Mouse (Mus musculus) megakaryocyte, embryonic 14.5 days (primary cell): ENCODE results near the gene Dstyk. TPM values are rescaled to one million over a fixed set of nuclear protein-coding genes. Genes with fewer than 3 reads are reported as not detected.
"Not testable (repeated sequence)": the region's sequence is repeated elsewhere in the genome, so short reads cannot be mapped to it uniquely, and the experiment has no call there.

Experiments used
- H3K27me3 ChIP-seq: replicated peaks from 2 replicates; pipeline ENCODE3; 2012; ENCODE audit warnings: inconsistent platforms
- H3K36me3 ChIP-seq: replicated peaks from 2 replicates; pipeline ENCODE3; 2012; ENCODE audit warnings: low read length, inconsistent platforms, mixed read lengths
- H3K4me1 ChIP-seq: 2 replicates; pipeline ENCODE4 v1.6.1; 2012; ENCODE audit warnings: inconsistent platforms
- H3K4me3 ChIP-seq: replicated peaks from 2 replicates; pipeline ENCODE3; 2012; ENCODE audit warnings: moderate library complexity, mild to moderate bottlenecking, inconsistent platforms
- H3K9me3 ChIP-seq: 2 replicates; pipeline ENCODE4 v1.6.1; 2012; ENCODE audit warnings: inconsistent platforms
- FLI1 ChIP-seq: IDR thresholded peaks from 2 replicates; pipeline ENCODE4 v1.6.1; 2012; ENCODE audit warnings: low read length, inconsistent platforms, mixed read lengths
- GATA1 ChIP-seq: IDR thresholded peaks from 3 replicates; pipeline ENCODE4 v1.6.1; 2012; ENCODE audit warnings: mixed read lengths, low read length, inconsistent platforms, borderline replicate concordance
- polyA plus RNA-seq: library from polyadenylated mRNA; stranded (reverse); fragments of >175 nt; gene quantifications from 2 replicates; pipeline ENCODE4 v1.2.3, GENCODE M21; 2012; ENCODE audit warnings: low replicate concordance; ENCODE audit not compliant: insufficient read depth

Gene Dstyk
- polyA plus RNA-seq, 1 experiment = 0.19 TPM

- H3K9me3 ChIP-seq = peaks cover 3% of the 10 kb centered on the region; the same call in 1 of the 2 replicates
- peaks cover 22% of the 10 kb centered on the region for H3K36me3 ChIP-seq
- TF ChIP-seq FLI1 = no peak
- no peak for TF ChIP-seq GATA1
- peaks cover 4% of the 10 kb centered on the region for H3K27me3 ChIP-seq
- no peak overlapping the region for H3K4me3 ChIP-seq
- peaks cover 9% of the 10 kb centered on the region for H3K4me1 ChIP-seq
Measured at GRCm38 (mm10) chr1:132436320-132436958, 19.1 kb downstream of the Dstyk start.

- no peak overlapping the region for H3K4me3 ChIP-seq
- peaks cover 26% of the 10 kb centered on the region for H3K36me3 ChIP-seq
Measured at GRCm38 (mm10) chr1:132436960-132437359, 19.6 kb downstream of the Dstyk start.

DNA sequence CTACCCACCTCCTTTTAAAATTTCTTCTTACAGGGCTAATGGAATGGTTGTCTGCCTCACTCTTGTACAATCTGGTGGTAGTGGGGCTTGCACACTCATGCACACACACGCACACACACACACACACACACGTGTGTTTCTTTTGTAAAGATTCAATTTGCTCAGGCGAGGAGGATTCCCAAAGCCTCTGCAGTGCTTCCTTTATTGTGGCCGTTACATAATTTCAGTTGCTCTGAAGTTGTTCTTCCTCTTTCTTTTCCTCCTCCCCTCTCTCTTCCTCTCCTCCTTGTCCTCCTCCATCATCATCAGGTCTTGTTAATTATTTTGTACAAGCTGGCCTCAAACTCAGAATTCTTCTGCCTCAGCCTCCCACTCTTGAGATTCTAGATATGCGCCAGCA lies 20.0 kb downstream of the Dstyk start:
- no peak overlapping the region for H3K4me3 ChIP-seq
- peaks cover 30% of the 10 kb centered on the region for H3K36me3 ChIP-seq
- peaks cover 3% of the 10 kb centered on the region; the same call in 1 of the 2 replicates for H3K9me3 ChIP-seq
- peaks cover 9% of the 10 kb centered on the region for H3K4me1 ChIP-seq
- TF ChIP-seq GATA1 (no peak), FLI1 (no peak)
- peaks cover 4% of the 10 kb centered on the region for H3K27me3 ChIP-seq

More at GRCm38 (mm10) chr1:132436960-132437359, 19.6 kb downstream of the Dstyk start:
- TF ChIP-seq GATA1 (no peak), FLI1 (no peak)
- H3K4me1 ChIP-seq = peaks cover 9% of the 10 kb centered on the region
- H3K9me3 ChIP-seq = peaks cover 3% of the 10 kb centered on the region; the same call in 1 of the 2 replicates
- peaks cover 4% of the 10 kb centered on the region for H3K27me3 ChIP-seq

DNA sequence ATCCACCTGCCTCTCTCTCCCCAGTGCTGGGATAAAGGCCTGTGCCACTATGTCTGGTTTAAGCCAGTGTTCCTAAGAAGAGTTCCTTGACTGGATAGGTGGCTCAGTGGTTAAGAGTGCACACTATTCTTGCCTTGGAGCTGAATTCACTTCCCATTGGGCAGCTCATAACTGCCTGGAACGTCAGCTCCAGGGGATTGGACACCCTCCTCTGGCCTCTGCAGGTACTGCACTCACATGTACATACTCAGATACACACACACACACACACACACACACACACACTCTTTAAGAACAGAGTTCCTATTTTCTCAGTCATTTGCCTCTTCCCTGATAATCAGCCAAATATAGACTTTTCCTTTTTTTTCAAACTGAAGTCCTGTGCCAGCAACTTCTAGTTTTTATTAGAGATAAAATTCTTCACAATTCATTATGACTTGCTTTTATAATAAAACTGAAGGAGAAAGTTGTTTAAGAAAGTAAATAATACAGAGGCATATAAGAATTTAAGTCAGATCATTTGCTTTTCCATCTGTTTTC lies 23.6 kb downstream of the Dstyk start:
- TF ChIP-seq FLI1 = no peak
- no peak for TF ChIP-seq GATA1
- Histone ChIP-seq H3K9me3 (peaks cover 3% of the 10 kb centered on the region; the same call in 1 of the 2 replicates), H3K4me1 (peaks cover 4% of the 10 kb centered on the region; the same call in 1 of the 2 replicates), H3K4me3 (no peak overlapping the region), H3K27me3 (no peaks in the 10 kb centered on the region), H3K36me3 (peaks cover 22% of the 10 kb centered on the region)

GRCm38 (mm10) chr1:132449742-132450141 lies 32.4 kb downstream of the Dstyk start:
- Histone ChIP-seq H3K4me1 (no peaks in the 10 kb centered on the region), H3K36me3 (peaks cover 32% of the 10 kb centered on the region)

GRCm38 (mm10) chr1:132464651-132465050 lies 47.3 kb downstream of the Dstyk start:
- no peaks in the 10 kb centered on the region for H3K9me3 ChIP-seq
- H3K27me3 ChIP-seq = no peaks in the 10 kb centered on the region
- no peak for TF ChIP-seq GATA1
- TF ChIP-seq FLI1 = no peak
- H3K4me1 ChIP-seq = peaks cover 34% of the 10 kb centered on the region
- H3K4me3 ChIP-seq = no peak overlapping the region
- H3K36me3 ChIP-seq = peaks cover 55% of the 10 kb centered on the region

More at GRCm38 (mm10) chr1:132449742-132450141, 32.4 kb downstream of the Dstyk start:
- H3K4me3 ChIP-seq = no peak overlapping the region
- TF ChIP-seq FLI1 (no peak), GATA1 (no peak)
- no peaks in the 10 kb centered on the region for H3K9me3 ChIP-seq
- H3K27me3 ChIP-seq = no peaks in the 10 kb centered on the region

DNA sequence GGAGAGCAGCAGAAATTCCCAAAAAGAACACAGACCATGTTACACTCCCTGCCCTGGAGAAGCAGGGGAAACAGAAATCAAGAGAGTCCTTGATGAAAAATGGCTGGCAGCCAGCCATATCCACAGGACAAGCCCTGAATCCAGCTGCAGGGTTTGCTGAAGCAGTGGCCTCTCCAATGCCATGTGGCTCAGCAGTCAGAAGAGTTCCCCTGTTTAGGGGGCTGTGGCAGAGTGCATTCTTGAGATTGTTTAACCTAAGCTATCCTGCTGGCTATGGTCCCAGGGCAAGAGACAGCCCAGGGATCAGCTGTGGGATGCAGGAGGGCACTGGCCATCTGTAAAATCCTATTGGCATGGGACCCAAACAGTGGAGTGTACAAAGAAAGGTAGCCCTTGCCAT lies 51.6 kb downstream of the Dstyk start:
- Histone ChIP-seq H3K4me3 (no peak overlapping the region), H3K9me3 (no peaks in the 10 kb centered on the region), H3K27me3 (no peaks in the 10 kb centered on the region), H3K36me3 (peaks cover 27% of the 10 kb centered on the region), H3K4me1 (peaks cover 34% of the 10 kb centered on the region)
- no peak for TF ChIP-seq GATA1
- no peak for TF ChIP-seq FLI1

- TF ChIP-seq FLI1 = no peak
- no peak for TF ChIP-seq GATA1
- Histone ChIP-seq H3K36me3 (peaks cover 21% of the 10 kb centered on the region), H3K9me3 (no peaks in the 10 kb centered on the region), H3K27me3 (no peaks in the 10 kb centered on the region), H3K4me3 (no peak overlapping the region), H3K4me1 (peaks cover 34% of the 10 kb centered on the region)
Measured at GRCm38 (mm10) chr1:132469519-132469918, 52.2 kb downstream of the Dstyk start.

DNA sequence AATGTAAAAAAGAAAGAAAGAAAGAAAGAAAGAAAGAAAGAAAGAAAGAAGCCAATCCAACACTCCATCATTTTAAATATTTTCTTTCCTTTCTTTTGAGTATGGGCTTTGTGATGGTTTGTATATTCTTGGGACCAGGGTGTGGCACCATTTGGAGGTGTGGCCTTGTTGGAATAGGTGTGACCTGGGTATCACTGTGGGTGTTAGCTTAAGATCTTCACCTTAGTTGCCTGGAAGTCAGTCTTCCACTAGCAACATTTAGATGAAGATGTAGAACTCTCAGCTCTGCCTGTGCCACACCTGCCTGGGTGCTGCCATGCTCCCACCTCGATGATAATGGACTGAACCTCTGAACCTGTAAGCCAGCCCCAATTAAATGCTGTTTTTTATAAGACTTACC lies 52.7 kb downstream of the Dstyk start:
- H3K4me3 ChIP-seq = not testable (repeated sequence)
- Histone ChIP-seq H3K36me3 (peaks cover 15% of the 10 kb centered on the region), H3K4me1 (peaks cover 31% of the 10 kb centered on the region)

GRCm38 (mm10) chr1:132471032-132471431 lies 53.7 kb downstream of the Dstyk start:
- Histone ChIP-seq H3K4me1 (peaks cover 29% of the 10 kb centered on the region), H3K27me3 (no peaks in the 10 kb centered on the region), H3K9me3 (no peaks in the 10 kb centered on the region), H3K36me3 (peaks cover 9% of the 10 kb centered on the region), H3K4me3 (no peak overlapping the region)
- TF ChIP-seq FLI1 (no peak), GATA1 (no peak)

More for the DNA sequence above, 52.7 kb downstream of the Dstyk start:
- not testable (repeated sequence) for H3K9me3 ChIP-seq, H3K27me3 ChIP-seq
